Mouse (Mus musculus) forebrain, embryonic 16.5 days (tissue): ENCODE measurements around the gene Gm10471. TPM values are rescaled to one million over a fixed set of nuclear protein-coding genes. Genes with fewer than 3 reads are reported as not detected.
"Not testable (repeated sequence)": the region's sequence is repeated elsewhere in the genome, so short reads cannot be mapped to it uniquely, and the experiment has no call there.

Experiments used
- ATAC-seq: fragments of 200-750 bp; cut with Nextera tagmentation; 2 replicates; pipeline ENCODE4 v1.8.0; 2017; ENCODE audit warnings: mild to moderate bottlenecking, moderate library complexity
- H3K27ac ChIP-seq: fragments of 300-500 bp; sonication (generic); 2 replicates; pipeline ENCODE4 v1.5.1; 2014; ENCODE audit warnings: low read length, control low read depth
- H3K27me3 ChIP-seq: fragments of 300-500 bp; sonication (generic); replicated peaks from 2 replicates; pipeline ENCODE4 v1.6.1; 2014; ENCODE audit warnings: low read length; ENCODE audit not compliant: control insufficient read depth, insufficient read depth
- H3K36me3 ChIP-seq: fragments of 300-500 bp; sonication (generic); 2 replicates; pipeline ENCODE4 v1.6.1; 2014; ENCODE audit not compliant: control insufficient read depth, insufficient read depth
- H3K4me1 ChIP-seq: fragments of 300-500 bp; sonication (generic); replicated peaks from 2 replicates; pipeline ENCODE4 v1.6.1; 2014; ENCODE audit warnings: low read length; ENCODE audit not compliant: control insufficient read depth, insufficient read depth
- H3K4me2 ChIP-seq: fragments of 300-500 bp; sonication (generic); 2 replicates; pipeline ENCODE4 v1.6.1; 2014; ENCODE audit warnings: mild to moderate bottlenecking, low read length, control low read depth
- H3K4me3 ChIP-seq: fragments of 300-500 bp; sonication (generic); replicated peaks from 2 replicates; pipeline ENCODE4 v1.5.1; 2014; ENCODE audit warnings: mild to moderate bottlenecking, low read length, control low read depth
- H3K9ac ChIP-seq: fragments of 300-500 bp; sonication (generic); replicated peaks from 2 replicates; pipeline ENCODE4 v1.6.1; 2014; ENCODE audit warnings: low read depth, low read length, control low read depth
- H3K9me3 ChIP-seq: fragments of 300-500 bp; sonication (generic); 2 replicates; pipeline ENCODE4 v1.6.1; 2016; ENCODE audit warnings: low read length; ENCODE audit not compliant: control insufficient read depth
- WGBS: fragments of 180-500 bp; shearing (Covaris S2); extraction: QIAGEN DNeasy Blood & Tissue Kit; methylation state at CpG from one replicate; pipeline ENCODE4 v1.1.7; 2014; 5-methylcytosine and 5-hydroxymethylcytosine counted together
- polyA plus RNA-seq: library from polyadenylated mRNA; unstranded; fragments of >200 nt; fragmentation: Nextera tagmentation; extraction: Ambion mirVana; gene quantifications from 2 replicates; pipeline ENCODE4 v1.2.1, GENCODE M21; 2015

Gm10471 gene
- not detected in 2 replicates for polyA plus RNA-seq

- not testable (repeated sequence) for H3K9ac ChIP-seq, H3K4me1 ChIP-seq, H3K27ac ChIP-seq, H3K9me3 ChIP-seq, H3K4me2 ChIP-seq, ATAC-seq, H3K4me3 ChIP-seq, H3K36me3 ChIP-seq, H3K27me3 ChIP-seq
- WGBS = 74% methylated on average over 1 of the region's 1 CpGs
Observed at GRCm38 (mm10) chr5:26089191-26089590, at the start of gene Gm10471. TSS of gene Gm10471 (minus strand) at chr5:26089291.

GRCm38 (mm10) chr5:26121321-26121720 lies 32.2 kb upstream of the Gm10471 start, which contains the start of gene Gm10220:
TSS of gene Gm10220 (minus strand) at chr5:26121421.
- H3K9ac ChIP-seq, H3K4me2 ChIP-seq, H3K27ac ChIP-seq, H3K4me1 ChIP-seq, H3K9me3 ChIP-seq, H3K36me3 ChIP-seq, H3K27me3 ChIP-seq, ATAC-seq, H3K4me3 ChIP-seq: not testable (repeated sequence)
- WGBS = no CpG with 5 or more reads among the region's 3 CpGs

GRCm38 (mm10) chr5:26105262-26105661 lies 16.2 kb upstream of the Gm10471 start, which contains the start of gene 5031410I06Rik:
TSS of gene 5031410I06Rik (minus strand) at chr5:26105362.
- H3K4me3 ChIP-seq, ATAC-seq, H3K4me1 ChIP-seq, H3K4me2 ChIP-seq, H3K9me3 ChIP-seq, H3K9ac ChIP-seq, H3K27ac ChIP-seq, H3K27me3 ChIP-seq, H3K36me3 ChIP-seq: not testable (repeated sequence)
- no CpG with 5 or more reads among the region's 3 CpGs for WGBS

GRCm38 (mm10) chr5:26079023-26079422 lies 10.1 kb downstream of the Gm10471 start:
- H3K9ac ChIP-seq, H3K4me3 ChIP-seq, ATAC-seq, H3K9me3 ChIP-seq, H3K27me3 ChIP-seq, H3K4me1 ChIP-seq, H3K4me2 ChIP-seq, H3K27ac ChIP-seq, H3K36me3 ChIP-seq: not testable (repeated sequence)

DNA sequence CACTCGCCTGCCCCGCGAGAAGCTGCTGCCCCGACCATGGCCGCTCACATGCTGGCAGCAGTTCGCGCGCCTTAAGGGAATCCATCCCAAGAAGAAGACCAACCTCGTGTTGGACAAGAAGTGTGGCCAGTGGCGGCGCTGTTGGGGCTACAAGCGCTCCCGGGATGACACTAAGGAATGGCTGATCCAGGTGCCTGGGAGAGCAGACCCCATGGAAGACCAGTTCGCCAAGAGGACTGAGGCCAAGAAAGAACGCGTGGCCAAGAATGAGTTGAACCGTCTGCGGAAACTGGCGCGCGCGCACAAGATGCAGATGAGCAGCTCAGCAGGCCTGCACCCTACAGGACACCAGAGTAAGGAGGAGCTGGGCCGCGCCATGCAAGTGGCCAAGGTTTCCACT lies 18.4 kb downstream of the Gm10471 start:
- H3K4me3 ChIP-seq = no peak overlapping the region
- H3K36me3 ChIP-seq = no peaks in the 10 kb centered on the region
- ATAC-seq = no peak
- H3K4me1 ChIP-seq = no peaks in the 10 kb centered on the region
- H3K27ac ChIP-seq = no peak overlapping the region
- no peak overlapping the region for H3K4me2 ChIP-seq
- H3K9ac ChIP-seq = no peak overlapping the region
- WGBS = 89% methylated on average over 24 of the region's 24 CpGs
- H3K27me3 ChIP-seq = no peaks in the 10 kb centered on the region
- no peaks in the 10 kb centered on the region for H3K9me3 ChIP-seq

GRCm38 (mm10) chr5:26058481-26058880 lies 30.6 kb downstream of the Gm10471 start, which contains the start of gene Gm7347:
TSS of gene Gm7347 (minus strand) at chr5:26058581.
- no CpG with 5 or more reads among the region's 2 CpGs for WGBS
- not testable (repeated sequence) for H3K4me2 ChIP-seq, H3K4me3 ChIP-seq, H3K27me3 ChIP-seq, H3K27ac ChIP-seq, ATAC-seq, H3K9ac ChIP-seq, H3K4me1 ChIP-seq, H3K9me3 ChIP-seq, H3K36me3 ChIP-seq

- not testable (repeated sequence) for H3K4me1 ChIP-seq, H3K27ac ChIP-seq, H3K9ac ChIP-seq, H3K27me3 ChIP-seq, H3K9me3 ChIP-seq, H3K4me2 ChIP-seq, H3K4me3 ChIP-seq, ATAC-seq, H3K36me3 ChIP-seq
- 78% methylated on average over 2 of the region's 2 CpGs for WGBS
Observed at GRCm38 (mm10) chr5:26039458-26039857, 49.6 kb downstream of the Gm10471 start, which contains the start of gene Speer4a. TSS of gene Speer4a (minus strand) at chr5:26039558.

Other genes starting within 250 kb of the Gm10471 start
- gene Gm21663, start 146.9 kb downstream of the Gm10471 start, polyA plus RNA-seq = 0.11 TPM in 1 of 2 replicates, not detected in the other
- gene Gm21671, start 134.9 kb downstream of the Gm10471 start, polyA plus RNA-seq = 0.11 TPM in 1 of 2 replicates, not detected in the other
- gene Gm21680, start 116.6 kb downstream of the Gm10471 start, polyA plus RNA-seq = 0.11 TPM in 1 of 2 replicates, not detected in the other
- 0.28 TPM in 1 of 2 replicates, not detected in the other for gene Gm21698, start 100.6 kb downstream of the Gm10471 start, polyA plus RNA-seq
- 0.29 TPM in 1 of 2 replicates, not detected in the other for gene Gm1979, start 84.5 kb downstream of the Gm10471 start, polyA plus RNA-seq
- not detected in 2 replicates for gene Gm5862, start 66.4 kb downstream of the Gm10471 start, polyA plus RNA-seq
- gene Speer4a, start 49.7 kb downstream of the Gm10471 start, polyA plus RNA-seq = 0.19 TPM in 1 of 2 replicates, not detected in the other
- 0.06 TPM in 1 of 2 replicates, not detected in the other for gene Gm7347, start 30.7 kb downstream of the Gm10471 start, polyA plus RNA-seq
- gene 5031410I06Rik, start 16.1 kb upstream of the Gm10471 start, polyA plus RNA-seq = not detected in 2 replicates
- not detected in 2 replicates for gene Gm10220, start 32.1 kb upstream of the Gm10471 start, polyA plus RNA-seq
- gene Gm7361, start 168.4 kb upstream of the Gm10471 start, polyA plus RNA-seq = not detected in 2 replicates